Mouse (Mus musculus) forebrain, postnatal 0 days (tissue): ENCODE measurements around the gene Klhl2. TPM values are rescaled to one million over a fixed set of nuclear protein-coding genes. Genes with fewer than 3 reads are reported as not detected.

Experiments used
- ATAC-seq: fragments of 200-750 bp; cut with Nextera tagmentation; 2 replicates; pipeline ENCODE4 v1.8.0; 2017; ENCODE audit warnings: mild to moderate bottlenecking, moderate library complexity
- DNase-seq: peaks from one replicate; pipeline ENCODE4 v3.0.0-alpha.2; 2015
- H3K27ac ChIP-seq: fragments of 300-500 bp; sonication (generic); 2 replicates; pipeline ENCODE4 v1.5.1; 2014; ENCODE audit warnings: low read depth, mild to moderate bottlenecking, antibody characterized with exemption, low read length, moderate library complexity, mixed read lengths
- H3K27me3 ChIP-seq: fragments of 300-500 bp; sonication (generic); 2 replicates; pipeline ENCODE4 v1.6.1; 2014; ENCODE audit warnings: mild to moderate bottlenecking, low read length, mixed read lengths; ENCODE audit not compliant: insufficient read depth
- H3K36me3 ChIP-seq: fragments of 300-500 bp; sonication (generic); 2 replicates; pipeline ENCODE4 v1.6.1; 2014; ENCODE audit warnings: mild to moderate bottlenecking, moderate library complexity; ENCODE audit not compliant: insufficient read depth
- H3K4me1 ChIP-seq: fragments of 300-500 bp; sonication (generic); 2 replicates; pipeline ENCODE4 v1.6.1; 2014; ENCODE audit warnings: antibody characterized with exemption; ENCODE audit not compliant: insufficient read depth
- H3K4me2 ChIP-seq: fragments of 300-500 bp; sonication (generic); 2 replicates; pipeline ENCODE4 v1.6.1; 2014; ENCODE audit warnings: low read depth, mild to moderate bottlenecking, moderate library complexity
- H3K4me3 ChIP-seq: fragments of 300-500 bp; sonication (generic); 2 replicates; pipeline ENCODE4 v1.5.1; 2014; ENCODE audit warnings: low read depth, low read length, mixed read lengths
- H3K9ac ChIP-seq: fragments of 300-500 bp; sonication (generic); 2 replicates; pipeline ENCODE4 v1.6.1; 2014; ENCODE audit warnings: mild to moderate bottlenecking
- H3K9me3 ChIP-seq: fragments of 300-500 bp; sonication (generic); 2 replicates; pipeline ENCODE4 v1.6.1; 2016; ENCODE audit warnings: low read length
- CTCF ChIP-seq: sonication (generic); IDR thresholded peaks from 2 replicates; pipeline ENCODE4 v1.5.1; 2016; ENCODE audit warnings: antibody characterized with exemption, control low read depth, low read depth
- WGBS: fragments of 180-500 bp; shearing (Covaris S2); extraction: QIAGEN DNeasy Blood & Tissue Kit; methylation state at CpG from one replicate; pipeline ENCODE4 v1.1.7; 2014; 5-methylcytosine and 5-hydroxymethylcytosine counted together
- polyA plus RNA-seq: library from polyadenylated mRNA; unstranded; fragments of >200 nt; fragmentation: Nextera tagmentation; extraction: Ambion mirVana; gene quantifications from 2 replicates; pipeline ENCODE4 v1.2.1, GENCODE M21; 2015
- total RNA-seq: library from RNA; depleted of rRNA; stranded (reverse); fragments of >200 nt; gene quantifications from 2 replicates; pipeline ENCODE4 v1.2.3, GENCODE M21; 2014

Gene Klhl2
- total and polyA plus RNA-seq, 2 experiments from 2014 or later: 43.6 to 70.5 TPM

GRCm38 (mm10) chr8:64841747-64842406, 7.9 kb downstream of the Klhl2 start:
- Histone ChIP-seq H3K4me1 (no peaks in the 10 kb centered on the region), H3K36me3 (no peaks in the 10 kb centered on the region), H3K9me3 (no peaks in the 10 kb centered on the region), H3K4me2 (no peak overlapping the region), H3K27ac (no peak overlapping the region), H3K4me3 (no peak overlapping the region), H3K9ac (no peak overlapping the region), H3K27me3 (no peaks in the 10 kb centered on the region)
- no peak for ATAC-seq
- no peak for DNase-seq
- no peak for TF ChIP-seq CTCF
- 77% methylated on average over 13 of the region's 13 CpGs for WGBS

- no peak for ATAC-seq
- Histone ChIP-seq H3K9me3 (no peaks in the 10 kb centered on the region), H3K27ac (no peak overlapping the region), H3K4me3 (no peak overlapping the region), H3K4me1 (no peaks in the 10 kb centered on the region), H3K27me3 (no peaks in the 10 kb centered on the region), H3K9ac (no peak overlapping the region), H3K36me3 (no peaks in the 10 kb centered on the region), H3K4me2 (no peak overlapping the region)
- WGBS: 45% methylated on average over 6 of the region's 6 CpGs
- no peak for TF ChIP-seq CTCF
- no peak for DNase-seq
Measured at GRCm38 (mm10) chr8:64839628-64840027, 10.2 kb downstream of the Klhl2 start.

GRCm38 (mm10) chr8:64835475-64836122, 14.2 kb downstream of the Klhl2 start:
- no peak overlapping the region for H3K27ac ChIP-seq
- no peak overlapping the region for H3K4me3 ChIP-seq
- ATAC-seq: no peak
- no peak overlapping the region for H3K4me2 ChIP-seq
- H3K36me3 ChIP-seq: peaks cover 8% of the 10 kb centered on the region; the same call in 1 of the 2 replicates
- H3K27me3 ChIP-seq: no peaks in the 10 kb centered on the region
- WGBS: 68% methylated on average over 6 of the region's 6 CpGs
- DNase-seq: no peak
- no peak for TF ChIP-seq CTCF
- H3K9me3 ChIP-seq: no peaks in the 10 kb centered on the region
- no peak overlapping the region for H3K9ac ChIP-seq
- H3K4me1 ChIP-seq: no peaks in the 10 kb centered on the region

DNA sequence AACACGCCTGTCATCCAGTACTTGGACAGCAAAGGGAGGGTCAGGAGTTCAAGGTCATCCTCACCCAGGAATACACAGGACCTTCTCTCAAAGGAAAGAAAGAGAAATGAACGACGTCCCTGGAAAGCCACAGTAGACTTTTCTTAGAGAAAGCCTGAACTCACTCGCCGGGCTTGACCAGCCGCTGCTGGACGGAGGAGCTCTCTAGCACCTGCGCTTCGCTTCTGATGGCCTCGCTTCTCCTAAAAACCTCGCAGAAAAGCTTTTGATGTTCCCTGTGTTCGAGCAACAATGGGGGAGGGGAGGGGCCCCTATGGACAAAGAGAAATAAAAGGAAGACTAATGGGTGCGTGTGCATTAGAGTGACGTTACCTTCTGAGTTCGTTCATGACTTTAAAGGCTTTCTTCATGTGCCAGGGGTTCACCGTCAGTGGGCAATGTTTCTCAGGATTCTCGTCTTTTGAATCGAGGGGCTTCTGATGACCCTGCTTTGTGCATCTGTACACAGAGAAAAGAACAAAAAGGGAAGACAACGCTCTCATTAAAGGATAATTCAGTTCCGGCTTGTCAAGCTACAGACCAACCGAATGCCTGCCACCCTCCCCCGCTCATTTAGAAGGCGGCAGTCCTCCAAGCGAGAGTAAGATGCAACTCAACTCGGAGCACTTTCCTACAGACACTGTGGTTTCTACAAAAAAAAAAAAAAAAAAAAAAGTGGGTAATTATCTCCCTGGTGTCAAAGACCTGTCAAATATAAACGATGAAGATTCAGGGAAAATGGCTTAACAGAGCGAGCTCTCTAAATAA, 15.5 kb downstream of the Klhl2 start:
- Histone ChIP-seq H3K36me3 (peaks cover 8% of the 10 kb centered on the region; the same call in 1 of the 2 replicates), H3K4me2 (peak overlapping the region; percentile 30; the same call in 1 of the 2 replicates), H3K27me3 (no peaks in the 10 kb centered on the region), H3K4me1 (no peaks in the 10 kb centered on the region), H3K4me3 (no peak overlapping the region), H3K9me3 (no peaks in the 10 kb centered on the region), H3K9ac (peak overlapping the region; percentile 7; the same call in 1 of the 2 replicates), H3K27ac (no peak overlapping the region)
- ATAC-seq: peak; percentile 52
- WGBS: 23% methylated on average over 27 of the region's 27 CpGs
- TF ChIP-seq CTCF: no peak
- peak; percentile 25 for DNase-seq

DNA sequence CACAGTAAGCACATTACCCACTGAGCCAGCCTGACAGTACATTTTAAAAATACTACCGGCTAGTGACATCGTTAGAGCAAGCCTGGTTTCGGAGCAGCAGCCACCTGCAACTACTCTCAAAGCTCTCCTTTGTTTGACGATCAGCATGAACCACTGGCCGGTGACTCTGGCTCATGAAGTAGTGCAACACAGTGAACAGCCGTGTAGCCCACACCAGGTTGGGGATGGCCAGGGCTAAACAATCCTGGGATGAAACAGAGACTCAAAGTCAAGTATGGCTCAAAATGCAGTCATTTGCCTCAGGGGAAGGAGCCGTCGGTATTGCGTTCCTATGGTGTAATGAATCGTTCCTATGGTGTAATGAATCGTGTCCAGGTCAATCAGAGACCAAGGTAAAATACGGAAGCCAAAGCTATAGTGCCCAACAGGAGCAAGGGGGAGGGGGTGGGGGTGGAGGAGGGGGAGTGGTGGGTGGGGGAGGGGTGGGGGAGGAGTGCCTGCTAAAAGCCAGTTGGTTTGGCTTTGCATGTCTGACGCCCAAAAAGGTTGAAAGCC, 17.2 kb downstream of the Klhl2 start:
- H3K9ac ChIP-seq: no peak overlapping the region
- H3K4me2 ChIP-seq: no peak overlapping the region
- 57% methylated on average over 13 of the region's 13 CpGs for WGBS
- no peaks in the 10 kb centered on the region for H3K4me1 ChIP-seq
- peaks cover 18% of the 10 kb centered on the region; the same call in 1 of the 2 replicates for H3K36me3 ChIP-seq
- H3K9me3 ChIP-seq: no peaks in the 10 kb centered on the region
- H3K4me3 ChIP-seq: no peak overlapping the region
- H3K27ac ChIP-seq: no peak overlapping the region
- DNase-seq: no peak
- TF ChIP-seq CTCF: no peak
- H3K27me3 ChIP-seq: no peaks in the 10 kb centered on the region
- ATAC-seq: no peak

DNA sequence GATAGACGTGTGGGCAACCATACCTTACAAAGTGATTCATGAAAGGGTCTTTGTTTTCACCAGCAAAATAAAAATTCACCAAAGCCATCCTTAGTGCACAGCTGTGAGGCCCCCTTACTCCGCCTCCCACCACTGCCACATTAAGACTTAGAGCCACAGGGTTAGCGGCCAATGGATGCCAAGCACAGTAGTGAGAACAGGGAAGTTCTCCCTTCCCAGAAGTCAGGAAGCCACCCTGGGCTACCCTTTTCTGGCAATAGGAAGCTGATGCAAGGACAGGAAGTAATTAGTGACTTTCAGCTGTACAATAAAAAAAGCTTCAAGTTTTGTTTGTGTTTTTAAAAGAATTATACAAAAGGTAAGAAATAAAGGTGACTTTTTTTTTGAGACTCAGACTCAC, 18.2 kb downstream of the Klhl2 start:
- 69% methylated on average over 3 of the region's 3 CpGs for WGBS
- Histone ChIP-seq H3K27ac (no peak overlapping the region), H3K36me3 (peaks cover 22% of the 10 kb centered on the region; the same call in 1 of the 2 replicates), H3K4me1 (no peaks in the 10 kb centered on the region), H3K9ac (no peak overlapping the region), H3K9me3 (no peaks in the 10 kb centered on the region), H3K4me2 (no peak overlapping the region), H3K27me3 (no peaks in the 10 kb centered on the region), H3K4me3 (no peak overlapping the region)
- no peak for TF ChIP-seq CTCF
- DNase-seq: no peak
- ATAC-seq: no peak
